Mouse (Mus musculus) layer of hippocampus, adult 9-11 months (tissue): ENCODE data around the gene Kcnip3.

Source experiments
- DNase-seq: peaks from one replicate; pipeline ENCODE4 v3.0.0; 2022

Gene Kcnip3

DNA sequence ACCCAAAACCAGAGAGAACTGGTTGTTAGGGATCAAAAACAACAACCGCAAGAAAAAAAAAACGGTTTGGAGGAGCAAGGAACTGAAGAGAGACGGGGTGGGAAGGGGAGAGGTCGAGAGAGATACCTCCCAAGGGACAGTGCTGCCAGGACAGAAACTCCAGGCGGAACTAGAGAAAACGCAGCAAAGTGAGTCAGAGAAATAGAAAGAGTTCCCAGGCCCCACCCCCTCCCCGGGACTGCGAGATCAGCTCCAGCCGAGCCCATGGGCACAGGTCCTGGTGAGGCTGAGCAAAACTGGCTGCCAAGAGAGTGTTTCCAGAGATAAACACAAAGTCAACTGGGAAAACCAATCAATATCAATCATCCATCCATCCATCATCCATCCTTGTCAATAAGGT, 60.5 kb downstream of the Kcnip3 start:
- DNase-seq, result no peak

DNA sequence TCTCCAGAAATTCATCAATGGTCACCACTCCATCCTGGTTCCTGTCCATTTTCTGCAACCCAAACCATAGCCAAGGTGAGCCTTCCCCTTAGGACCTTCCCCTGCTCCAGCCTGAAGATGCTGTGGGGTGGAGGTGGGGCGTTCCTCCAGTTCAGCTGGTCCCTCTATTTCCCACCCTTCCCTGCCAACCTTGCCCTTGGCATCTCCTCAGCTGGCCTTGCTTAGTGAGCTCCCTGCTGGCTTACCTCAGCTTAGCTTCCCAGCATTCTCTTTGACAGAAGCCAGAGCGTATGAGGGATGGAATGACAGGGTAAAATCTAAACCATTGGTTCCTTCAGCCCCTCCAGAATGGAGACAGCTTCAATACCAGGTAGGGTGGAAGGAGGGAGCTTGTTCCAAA, 62.6 kb downstream of the Kcnip3 start:
- DNase-seq, result no peak

DNA sequence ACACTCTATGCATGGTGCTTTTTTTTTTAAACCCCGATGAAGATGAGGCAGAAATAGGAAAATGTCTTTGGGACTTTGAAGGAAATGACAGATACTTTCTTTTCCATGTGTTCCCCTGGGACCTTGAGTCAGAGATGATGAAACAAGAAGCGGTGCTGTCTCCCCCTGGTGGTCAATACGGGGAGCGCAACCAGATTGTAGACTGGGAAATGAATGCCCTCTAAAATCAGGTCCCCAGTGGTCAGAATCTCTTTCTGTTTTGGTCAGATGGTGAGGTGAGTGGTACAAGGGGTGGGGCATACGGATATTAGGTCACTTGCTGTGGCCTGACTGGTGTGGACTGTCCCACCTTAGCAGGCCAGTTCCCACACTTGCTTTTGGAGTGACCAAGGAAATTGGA, 68.1 kb downstream of the Kcnip3 start:
- DNase-seq, result peak; percentile 35

DNA sequence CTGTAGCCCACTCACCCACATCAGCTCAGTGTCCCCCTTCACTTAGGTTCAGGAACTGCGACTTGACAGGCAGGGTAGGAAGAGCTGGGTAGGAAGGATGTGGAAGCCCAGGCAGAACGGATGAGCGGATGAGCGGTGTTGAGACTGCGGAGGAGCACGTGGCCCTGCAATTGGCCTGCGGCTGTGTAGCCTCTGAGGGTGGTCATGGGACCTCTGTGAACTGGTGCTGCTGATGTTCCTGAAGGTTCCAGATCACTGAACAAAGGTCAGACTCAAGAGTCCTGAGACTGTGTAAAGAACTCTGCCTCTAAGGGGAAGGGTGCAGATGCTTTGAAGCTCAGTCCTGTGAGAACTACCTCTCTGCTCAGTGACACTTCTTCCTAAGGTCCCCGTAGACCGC, 68.8 kb downstream of the Kcnip3 start:
- no peak for DNase-seq

DNA sequence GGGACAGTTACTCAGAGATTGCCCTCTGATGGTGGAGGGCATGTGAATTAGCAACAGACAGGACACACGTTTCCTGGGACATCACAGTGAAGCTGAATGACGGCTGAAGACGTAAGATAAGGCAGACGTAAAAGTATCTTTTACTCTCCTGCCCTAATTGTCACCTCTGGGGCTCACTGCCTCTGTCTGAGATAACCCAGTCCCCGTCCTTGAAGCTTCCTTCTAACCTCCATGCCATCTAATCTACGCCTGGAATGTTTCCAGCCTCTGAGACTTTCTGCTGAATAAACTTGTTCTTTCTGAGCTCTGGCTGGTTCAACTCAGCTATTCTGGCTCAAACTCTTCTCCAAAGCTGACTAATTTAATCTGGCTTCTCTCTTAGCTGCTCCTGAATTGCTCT, 70.1 kb downstream of the Kcnip3 start:
- DNase-seq, result no peak

DNA sequence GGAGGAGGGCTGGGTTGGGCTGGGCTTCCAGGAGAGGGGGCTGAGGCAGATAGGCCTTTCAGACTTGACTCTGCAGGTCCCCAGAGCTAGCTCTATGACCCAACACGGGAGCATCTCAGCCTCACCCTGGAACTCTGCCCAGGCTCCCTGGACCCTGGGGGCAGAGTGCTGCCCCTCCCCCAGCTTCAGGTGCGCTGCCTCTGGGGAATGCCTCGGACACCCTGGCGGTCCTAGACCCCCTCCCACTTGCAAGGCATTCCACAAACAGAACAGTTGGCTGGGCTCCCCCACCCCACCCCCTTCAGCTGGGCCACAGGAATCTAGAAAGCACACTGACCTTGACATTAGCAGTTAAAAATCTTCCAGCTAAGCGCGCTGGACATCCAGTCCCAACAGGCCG, 72.2 kb downstream of the Kcnip3 start:
- DNase-seq, result no peak

DNA sequence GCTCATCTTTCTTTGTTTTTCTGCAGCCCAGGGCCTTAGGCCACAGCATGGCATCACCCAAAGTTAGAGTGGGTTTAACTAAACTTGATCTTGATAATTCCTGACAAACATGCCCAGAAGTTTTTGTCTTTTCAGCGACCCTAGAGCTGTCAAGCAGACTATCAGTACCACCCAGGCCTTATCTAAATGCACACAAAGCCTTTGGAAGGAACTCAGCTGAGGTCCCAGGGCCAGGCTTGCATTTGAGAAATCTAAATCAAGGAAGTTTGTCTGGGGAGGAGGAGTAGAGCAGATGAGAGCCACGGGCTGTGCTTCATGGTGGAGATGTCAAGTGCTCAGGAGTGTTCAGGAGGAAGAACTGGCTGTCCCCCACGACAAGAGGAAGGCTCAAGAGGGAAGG, 75.0 kb downstream of the Kcnip3 start:
- DNase-seq, result no peak

DNA sequence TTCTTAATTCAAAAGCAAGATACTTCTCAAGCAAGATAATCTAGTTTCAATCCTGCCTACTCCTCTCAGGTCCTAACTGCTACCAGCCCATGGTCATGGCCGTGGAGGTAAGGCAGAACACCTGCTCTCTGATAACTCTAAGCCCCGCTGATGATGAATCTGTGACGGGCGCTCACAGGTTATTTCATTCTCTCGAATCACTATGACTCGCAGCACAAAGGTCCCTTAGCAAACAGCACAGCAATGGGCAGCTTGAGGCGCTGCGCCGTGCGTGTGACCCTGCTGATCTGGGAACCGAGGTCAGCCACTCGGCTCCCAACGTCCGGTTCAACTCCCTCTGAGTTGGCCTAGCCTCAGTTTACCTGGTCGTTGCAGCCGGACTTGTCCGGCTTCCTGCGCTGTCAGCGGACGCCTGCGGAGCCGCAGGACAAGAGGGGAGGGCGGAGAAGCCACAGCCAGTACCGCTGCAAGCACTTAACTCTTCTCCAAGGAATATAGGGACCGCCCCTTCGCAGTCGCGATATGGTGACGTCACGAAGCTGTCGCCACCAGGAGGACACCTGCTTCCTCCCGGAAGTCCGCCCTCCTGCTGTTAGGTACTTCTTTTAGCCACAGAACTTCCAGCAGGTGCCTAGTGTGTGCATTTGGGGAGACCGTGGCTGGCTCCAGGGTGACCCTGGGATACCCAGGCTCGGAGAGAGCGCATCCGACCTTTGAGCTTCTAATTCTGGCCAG, 77.7 kb downstream of the Kcnip3 start, which contains the start of gene Fahd2a:
Gene Fahd2a (minus strand): TSS at position 511 of the 735 bp plus-strand sequence.
- peak; percentile 90 for DNase-seq

DNA sequence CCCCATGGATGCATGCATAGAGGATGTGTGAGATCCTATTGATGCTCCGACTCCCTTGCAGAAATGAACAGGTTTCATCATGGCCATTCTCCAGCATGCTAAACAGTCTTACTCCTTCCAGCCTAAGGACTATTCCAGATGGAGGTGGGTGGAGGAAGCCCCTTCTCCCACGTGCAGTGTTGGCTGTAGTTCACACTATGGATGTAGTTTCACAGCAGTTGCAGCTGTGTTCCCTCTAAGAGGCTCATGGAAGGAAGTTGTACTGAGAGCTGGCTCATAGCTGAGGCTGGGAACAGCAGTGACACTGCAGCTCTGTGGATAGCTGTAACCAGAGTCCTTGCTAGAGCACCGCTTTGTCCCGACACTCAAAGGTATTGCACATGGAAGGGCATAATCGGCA, 84.2 kb downstream of the Kcnip3 start:
- DNase-seq, result no peak

DNA sequence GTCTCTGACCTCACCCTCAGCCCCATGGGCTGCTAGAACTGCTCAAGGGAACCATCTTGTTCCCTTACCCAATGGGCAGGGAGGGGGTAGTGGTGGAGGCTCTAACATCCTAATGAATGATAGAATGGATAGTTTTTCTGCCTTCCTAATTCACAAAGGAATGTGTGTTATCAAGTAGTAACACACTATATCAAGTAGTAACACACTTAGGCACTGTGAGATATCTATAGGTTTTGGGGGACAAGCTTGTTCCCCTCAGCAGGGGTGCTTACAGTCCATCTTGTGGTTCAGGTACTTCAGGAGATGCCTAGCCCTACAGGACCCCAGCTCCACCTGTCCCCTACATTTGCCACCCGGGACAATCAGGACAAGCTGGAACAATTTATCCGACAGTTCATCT, 86.3 kb downstream of the Kcnip3 start:
- DNase-seq, result no peak

DNA sequence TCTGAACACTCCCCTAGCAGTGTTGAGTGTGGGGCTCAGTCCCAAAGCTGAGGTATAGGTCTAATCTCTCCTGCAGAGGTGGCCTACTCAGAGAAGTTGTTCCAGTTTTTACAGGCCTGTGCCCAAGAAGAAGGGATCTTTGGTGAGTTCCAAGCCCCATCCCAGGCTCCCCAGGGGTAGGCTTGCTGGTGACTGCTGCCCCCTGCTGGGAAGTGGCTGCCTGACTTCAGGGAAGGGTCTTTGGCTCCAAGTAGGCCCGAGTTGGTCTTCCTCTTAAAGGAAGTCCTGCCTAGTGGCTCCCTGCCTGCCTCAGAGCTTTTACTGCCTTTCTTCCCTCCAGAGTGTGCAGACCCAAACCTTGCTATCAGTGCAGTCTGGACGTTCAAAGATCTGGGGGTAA, 86.8 kb downstream of the Kcnip3 start:
- no peak for DNase-seq

DNA sequence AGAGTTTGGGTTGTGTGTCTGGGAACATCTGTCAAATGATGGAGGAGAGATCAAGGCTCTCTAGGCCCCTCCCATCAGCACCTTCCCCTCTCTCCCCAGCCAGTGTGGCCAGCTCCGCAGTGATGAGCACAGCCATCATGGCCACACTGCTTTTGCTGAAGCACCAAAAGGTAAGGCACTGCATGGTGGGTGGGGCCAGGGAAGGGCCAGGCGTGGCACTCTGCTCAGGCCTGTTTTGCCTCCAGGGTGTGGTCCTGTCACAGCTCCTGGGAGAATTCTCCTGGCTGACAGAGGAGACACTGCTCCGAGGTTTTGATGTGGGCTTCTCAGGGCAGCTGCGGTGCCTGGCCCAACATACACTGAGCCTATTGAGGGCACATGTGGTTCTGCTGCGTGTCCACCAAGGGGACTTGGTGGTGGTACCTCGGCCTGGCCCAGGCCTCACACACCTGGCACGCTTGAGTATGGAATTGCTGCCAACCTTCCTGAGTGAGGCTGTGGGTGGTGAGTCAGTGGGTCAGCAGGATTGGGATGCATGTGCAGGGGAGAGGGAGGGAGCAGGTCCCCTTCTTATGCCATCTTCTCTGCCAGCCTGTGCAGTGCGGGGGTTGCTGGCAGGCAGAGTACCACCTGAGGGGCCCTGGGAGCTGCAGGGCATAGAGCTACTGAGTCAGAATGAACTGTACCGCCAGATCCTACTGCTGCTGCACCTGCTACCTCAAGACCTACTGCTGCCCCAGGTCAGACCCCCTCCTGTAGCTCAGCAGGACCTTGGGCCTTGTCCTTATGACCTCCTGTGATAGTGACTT, 88.2 kb downstream of the Kcnip3 start:
- DNase-seq, result no peak

DNA sequence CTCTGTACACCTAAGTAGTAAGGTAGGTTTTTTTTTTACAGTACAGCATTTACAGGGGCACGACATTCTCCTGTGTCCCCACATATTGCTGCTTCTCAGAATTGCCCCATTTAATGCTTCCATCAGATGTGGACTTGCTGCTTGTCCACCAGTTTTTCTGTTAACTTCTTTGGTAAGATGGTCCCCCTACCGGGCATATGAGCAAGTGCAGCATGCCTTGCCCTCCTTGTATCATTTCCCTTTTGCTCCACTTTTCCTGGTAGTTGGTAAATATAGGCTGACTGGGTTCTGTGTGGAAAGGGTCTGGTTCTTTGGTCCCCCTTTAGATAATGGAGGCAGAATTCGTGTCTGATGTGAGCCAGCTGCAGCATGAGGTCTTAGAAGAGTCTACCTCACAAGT, 91.7 kb downstream of the Kcnip3 start:
- DNase-seq, result peak; percentile 53

DNA sequence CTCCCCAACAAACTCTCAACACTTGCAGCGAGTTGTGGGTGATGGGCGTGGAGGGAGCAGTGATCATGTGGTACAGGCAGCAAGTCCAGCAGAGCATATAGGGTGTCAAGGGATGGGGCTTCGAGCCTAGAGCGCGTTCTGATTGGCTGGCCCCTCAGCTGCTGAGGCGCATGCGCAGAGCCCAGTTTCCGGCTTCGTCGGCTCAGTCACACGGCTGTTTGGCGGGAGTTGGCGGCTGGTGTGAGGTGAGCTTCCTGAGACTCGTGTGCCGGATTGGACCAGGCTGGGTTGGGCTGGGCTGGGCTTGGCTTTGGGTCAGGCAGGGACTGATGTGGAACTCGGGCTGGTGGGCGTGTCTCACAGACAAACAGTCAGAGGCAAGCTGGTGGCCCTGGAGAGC, 96.9 kb downstream of the Kcnip3 start, which contains the start of gene Gpat2:
Gene Gpat2 (plus strand): TSS at position 223 of the 400 bp plus-strand sequence.
- DNase-seq, result no peak

DNA sequence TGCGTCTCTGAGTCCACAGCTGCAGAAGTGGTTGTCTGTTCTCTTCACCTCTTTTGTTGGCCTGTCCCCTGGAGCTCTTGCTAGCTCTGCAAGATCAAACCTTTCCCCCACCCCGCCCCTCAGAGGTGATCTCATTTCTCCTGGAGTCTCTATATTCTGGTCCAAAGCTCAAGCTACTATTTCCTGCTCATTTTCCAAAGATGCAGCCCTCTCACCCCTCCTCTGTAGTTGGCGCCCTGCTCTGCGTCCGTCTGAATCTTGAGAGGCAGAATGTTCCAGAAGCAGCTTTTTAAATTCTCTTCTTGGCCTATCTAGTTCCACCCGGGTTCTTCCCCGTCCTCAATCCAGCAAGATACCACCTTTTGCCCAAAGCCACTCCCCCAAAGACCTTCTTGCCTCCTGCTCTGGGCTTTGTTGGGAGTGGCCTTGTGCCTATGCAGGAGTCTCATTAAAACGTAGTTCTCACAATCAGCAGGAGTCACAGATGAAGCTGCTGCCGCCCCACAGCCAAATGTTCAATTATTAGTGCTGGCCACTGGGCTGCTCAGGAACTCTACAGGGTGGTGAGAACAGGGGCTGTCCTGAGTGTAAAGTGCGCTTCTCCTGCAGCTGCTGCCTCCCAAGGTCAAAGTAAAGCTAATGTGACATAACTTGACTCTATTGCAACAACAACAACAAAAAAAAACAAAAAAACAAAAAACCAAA, 103.5 kb downstream of the Kcnip3 start:
- DNase-seq, result no peak

DNA sequence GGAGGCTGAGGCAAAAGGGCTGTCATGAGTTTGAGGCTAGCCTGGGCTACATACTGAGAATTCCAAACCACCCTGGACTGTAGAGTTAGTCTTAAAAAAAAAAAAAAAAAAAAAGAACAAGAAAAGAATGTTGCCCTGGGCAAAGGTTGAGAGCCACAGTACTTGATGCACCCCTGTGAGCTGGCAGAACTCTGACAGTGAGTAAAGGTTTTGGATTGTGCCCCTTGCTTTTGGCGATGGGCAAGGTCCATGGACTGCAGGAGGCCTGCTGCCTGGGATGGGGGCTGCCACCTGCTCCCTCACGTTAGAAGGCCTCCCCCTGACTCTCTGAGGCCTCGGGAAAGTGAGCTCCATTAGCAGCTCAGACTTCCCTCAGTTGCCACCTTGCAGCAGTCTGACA, 105.2 kb downstream of the Kcnip3 start:
- no peak for DNase-seq

DNA sequence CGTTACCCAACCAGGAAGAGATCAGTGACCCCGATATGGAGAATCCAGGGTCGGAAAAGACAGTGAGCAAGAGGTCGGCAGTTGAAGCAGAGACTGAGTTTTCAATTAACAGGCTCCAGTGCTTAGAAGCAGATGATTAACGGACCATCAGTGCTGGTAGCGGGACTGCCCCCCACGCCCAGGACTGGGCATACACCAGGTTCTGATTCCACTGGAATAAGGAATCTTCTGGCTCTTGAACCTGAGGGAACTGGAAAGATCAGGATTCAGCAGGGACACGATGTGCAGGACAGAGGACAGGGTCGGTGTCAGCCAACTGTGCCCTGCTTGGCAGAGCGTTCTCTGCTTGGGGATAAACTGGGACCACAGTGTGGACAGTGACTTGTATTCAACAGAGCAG, 106.1 kb downstream of the Kcnip3 start:
- DNase-seq, result no peak

DNA sequence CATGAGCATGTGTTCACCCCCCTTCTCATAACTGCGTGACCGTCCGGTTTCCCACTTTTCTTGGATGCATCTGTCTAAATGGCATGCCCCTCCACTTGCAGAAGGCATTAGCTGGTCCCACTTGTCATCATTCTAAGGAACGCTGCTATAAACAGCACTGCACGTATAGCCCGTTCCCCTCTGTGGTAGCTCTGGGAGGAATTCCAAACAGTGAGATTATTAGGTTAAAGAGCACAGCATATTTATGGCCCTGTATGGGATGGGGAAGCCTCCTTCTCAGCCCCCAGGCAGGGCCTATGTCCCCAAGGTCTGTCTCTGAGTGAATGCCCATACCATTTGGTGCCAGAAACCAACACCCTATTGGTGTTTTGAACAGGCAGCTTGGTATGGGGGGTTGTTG, 110.8 kb downstream of the Kcnip3 start:
- DNase-seq, result no peak
